Mouse (Mus musculus) lung, adult 2 months (tissue): ENCODE data around the gene Lnpep.

Experiments used
- CTCF ChIP-seq: fragments of 200-500 bp; IDR thresholded peaks from 2 replicates; pipeline ENCODE4 v1.5.1; 2011; ENCODE audit warnings: mild to moderate bottlenecking, low read length, control low read depth; ENCODE audit not compliant: insufficient read depth
- POLR2A ChIP-seq: fragments of 200-500 bp; IDR thresholded peaks from 2 replicates; pipeline ENCODE4 v1.6.1; 2011; ENCODE audit warnings: low read depth, mild to moderate bottlenecking, control low read depth, low read length, borderline replicate concordance; ENCODE audit errors: extremely low read depth

DNA sequence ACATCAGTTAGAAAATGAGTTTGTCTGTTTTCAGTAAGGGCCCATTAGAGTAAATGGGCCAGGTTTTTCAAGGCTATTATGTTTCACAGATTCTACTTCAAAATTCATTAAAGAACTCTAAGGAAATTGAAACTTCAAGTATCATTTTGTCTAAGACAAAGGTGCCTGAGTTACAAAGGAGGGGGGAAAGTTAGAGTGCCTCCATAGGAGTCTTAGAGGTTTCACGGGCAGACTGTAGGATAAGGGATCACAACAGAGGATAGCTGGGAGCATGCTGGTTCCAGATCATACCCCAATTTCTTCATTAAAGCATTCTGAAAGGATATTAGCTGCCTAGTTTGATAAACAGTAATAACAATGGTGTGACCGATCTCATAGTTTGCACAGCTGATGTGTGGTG lies 139.1 kb downstream of the Lnpep start:
- TF ChIP-seq CTCF (no peak), POLR2A (no peak)
